Mouse (Mus musculus): ENCODE results near the gene Tat. TPM values are rescaled to one million over a fixed set of nuclear protein-coding genes. Genes with fewer than 3 reads are reported as not detected.
A peak's percentile ranks its signal among the peaks of the same experiment; 100 is the strongest.

Gene Tat
- total and polyA plus RNA-seq, 3 experiments, result not detected

DNA sequence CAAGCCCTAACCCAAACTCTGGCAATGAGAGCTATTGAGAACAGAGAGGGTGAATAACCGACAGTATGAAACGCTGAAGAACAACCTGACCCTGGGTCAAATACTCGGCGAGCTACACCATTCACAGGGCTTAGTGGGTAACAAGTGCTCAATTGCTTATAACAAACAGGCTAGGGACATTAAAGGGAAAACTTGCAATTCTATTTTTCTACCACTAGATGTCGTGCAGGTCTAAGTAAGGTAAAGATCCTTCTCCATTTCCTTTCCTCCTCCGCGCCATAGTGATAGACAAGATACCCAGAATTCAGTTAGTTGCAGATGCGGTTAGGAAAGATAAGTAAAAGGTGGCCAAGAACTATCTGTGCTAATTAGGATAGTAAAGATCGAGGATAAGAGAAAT, 19.9 kb upstream of the Tat start:
- Histone ChIP-seq H3K4me3 (ENCODE audit: control insufficient read depth in 1 of 2, insufficient read depth in 1 of 2, low read depth in 2 of 2, low read length in 2 of 2) (no peak overlapping the region), H3K9ac (ENCODE audit: control insufficient read depth, low read depth, low read length, poor library complexity, severe bottlenecking) (no peak overlapping the region), H3K4me1 (ENCODE audit: control insufficient read depth in 1 of 2, insufficient read depth in 2 of 2, low read length in 2 of 2) (no peaks in the 10 kb centered on the region), H3K79me2 (ENCODE audit: control insufficient read depth, insufficient read depth, low read length, poor library complexity) (no peaks in the 10 kb centered on the region), H3K9me3 (replicated peaks; ENCODE audit: insufficient read depth, low read length) (no peaks in the 10 kb centered on the region), H3K36me3 (ENCODE audit: control insufficient read depth in 1 of 2, insufficient read depth in 2 of 2, low read length in 2 of 2) (no peaks in the 10 kb centered on the region), H3K27ac (ENCODE audit: control insufficient read depth, low read depth, low read length) (no peak overlapping the region), H3K27me3 (ENCODE audit: control insufficient read depth in 1 of 2, insufficient read depth in 2 of 2, low read length in 2 of 2) (no peaks in the 10 kb centered on the region)
- DNase-seq (ENCODE audit: low read depth, low spot score), result peak; percentile 74
- no peak for TF ChIP-seq SIN3A (IDR thresholded peaks at IDR 0.05; ENCODE audit: low read length)
- TF ChIP-seq KAT2A (conservative IDR thresholded peaks at IDR 0.05; ENCODE audit: low read depth, low read length), result no peak
- TF ChIP-seq POLR2AphosphoS5 (IDR thresholded peaks at IDR 0.05; ENCODE audit: borderline replicate concordance, low read depth, low read length), result no peak
- no peak for TF ChIP-seq ZMIZ1 (IDR thresholded peaks at IDR 0.05; ENCODE audit: low read depth, low read length)
- TF ChIP-seq MYC (IDR thresholded peaks at IDR 0.05; ENCODE audit: low read depth, low read length), result no peak
- TF ChIP-seq MYB (IDR thresholded peaks at IDR 0.05; ENCODE audit: low read depth, low read length), result no peak
- TF ChIP-seq POLR2A (IDR thresholded peaks at IDR 0.05; ENCODE audit: control insufficient read depth in 1 of 2, insufficient read depth in 1 of 2, low read depth in 1 of 2, low read length in 2 of 2, poor library complexity in 1 of 2), result no peak
- 0 out of 2 replicates have a peak, but pooled peaks have one; percentile 34 for TF ChIP-seq RCOR1 (IDR thresholded peaks at IDR 0.05; ENCODE audit: low read depth, low read length)
- TF ChIP-seq MAX (IDR thresholded peaks at IDR 0.05; ENCODE audit: low read length), result no peak
- no peak for TF ChIP-seq MXI1 (IDR thresholded peaks at IDR 0.05; ENCODE audit: low read depth, low read length)
- no peak for TF ChIP-seq USF1 (IDR thresholded peaks at IDR 0.05; ENCODE audit: low read depth, low read length)
- TF ChIP-seq NELFE (IDR thresholded peaks at IDR 0.05; ENCODE audit: low read depth, low read length), result no peak
- TF ChIP-seq SMC3 (IDR thresholded peaks at IDR 0.05; ENCODE audit: low read depth, low read length), result peak; percentile 69
- peak; percentile 36; the same call in 1 of the 2 replicates for TF ChIP-seq GATA1 (IDR thresholded peaks at IDR 0.05; ENCODE audit: low read depth, low read length)
- TF ChIP-seq EP300 (IDR thresholded peaks at IDR 0.05; ENCODE audit: low read depth in 1 of 2, low read length in 2 of 2), result no peak
- TF ChIP-seq POLR2AphosphoS2 (IDR thresholded peaks at IDR 0.05; ENCODE audit: low read length), result no peak
- no peak for TF ChIP-seq TAL1 (IDR thresholded peaks at IDR 0.05; ENCODE audit: low read length)
- peak; percentile 39 to 95 (median 81) for TF ChIP-seq CTCF (IDR thresholded peaks at IDR 0.05 in 2 of 3, conservative IDR thresholded peaks at IDR 0.05 in 1 of 3; ENCODE audit: control insufficient read depth in 1 of 3, insufficient read depth in 1 of 3, low read depth in 2 of 3, low read length in 3 of 3, poor library complexity in 1 of 3, severe bottlenecking in 1 of 3)
- no peak for TF ChIP-seq BHLHE40 (IDR thresholded peaks at IDR 0.05; ENCODE audit: borderline replicate concordance, low read depth, low read length)
- peak; percentile 80 for TF ChIP-seq RAD21 (IDR thresholded peaks at IDR 0.05; ENCODE audit: low read depth, low read length)
- peak; percentile 52 for TF ChIP-seq ZC3H11A (IDR thresholded peaks at IDR 0.05; ENCODE audit: low read depth, low read length)
- TF ChIP-seq CHD2 (IDR thresholded peaks at IDR 0.05; ENCODE audit: low read length), result no peak
- TF ChIP-seq MEF2A (IDR thresholded peaks at IDR 0.05; ENCODE audit: extremely low read depth, insufficient replicate concordance, low read depth, low read length, poor library complexity, severe bottlenecking), result no peak

DNA sequence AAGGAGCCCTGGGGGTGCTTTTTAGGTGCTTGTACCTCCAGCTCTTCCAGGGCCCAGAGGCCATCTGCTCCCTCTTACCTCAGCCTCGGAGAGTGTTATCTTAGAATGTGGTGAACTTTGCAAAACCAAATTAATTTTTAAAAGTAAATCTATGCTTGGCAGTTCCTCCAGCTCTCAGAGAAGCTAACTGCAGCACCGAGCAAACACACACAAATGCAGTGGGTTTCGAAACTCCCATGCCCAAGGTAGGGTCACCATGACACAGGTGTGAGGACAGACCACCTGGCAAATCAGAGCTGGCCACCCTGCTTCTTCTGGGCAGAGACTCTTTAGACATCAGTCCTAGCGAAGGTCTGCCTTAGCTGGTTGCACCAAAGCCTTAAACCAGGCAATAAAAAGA, 17.3 kb upstream of the Tat start:
- no peak overlapping the region for H3K9ac ChIP-seq (ENCODE audit: control insufficient read depth, low read depth, low read length, poor library complexity, severe bottlenecking)
- no peaks in the 10 kb centered on the region for H3K27me3 ChIP-seq (ENCODE audit: control insufficient read depth in 1 of 2, insufficient read depth in 2 of 2, low read length in 2 of 2)
- H3K4me1 ChIP-seq (ENCODE audit: control insufficient read depth in 1 of 2, insufficient read depth in 2 of 2, low read length in 2 of 2), result no peaks in the 10 kb centered on the region
- H3K36me3 ChIP-seq (ENCODE audit: control insufficient read depth in 1 of 2, insufficient read depth in 2 of 2, low read length in 2 of 2), result no peaks in the 10 kb centered on the region
- DNase-seq (ENCODE audit: low read depth, low spot score), result no peak
- H3K27ac ChIP-seq (ENCODE audit: control insufficient read depth, low read depth, low read length), result no peak overlapping the region
- H3K9me3 ChIP-seq (replicated peaks; ENCODE audit: insufficient read depth, low read length), result no peaks in the 10 kb centered on the region
- H3K4me3 ChIP-seq (ENCODE audit: control insufficient read depth in 1 of 2, insufficient read depth in 1 of 2, low read depth in 2 of 2, low read length in 2 of 2), result no peak overlapping the region
- TF ChIP-seq ETS1 (IDR thresholded peaks at IDR 0.05; ENCODE audit: low read depth, low read length), result no peak
- TF ChIP-seq TCF12 (IDR thresholded peaks at IDR 0.05; ENCODE audit: low read depth, low read length), result no peak
- TF ChIP-seq TBP (IDR thresholded peaks at IDR 0.05; ENCODE audit: low read depth, low read length), result no peak
- no peak for TF ChIP-seq MAZ (IDR thresholded peaks at IDR 0.05; ENCODE audit: low read depth, low read length)
- no peak for TF ChIP-seq JUND (IDR thresholded peaks at IDR 0.05; ENCODE audit: low read depth, low read length)
- no peak for TF ChIP-seq POLR2A (IDR thresholded peaks at IDR 0.05; ENCODE audit: control insufficient read depth in 1 of 2, insufficient read depth in 1 of 2, low read depth in 1 of 2, low read length in 2 of 2, poor library complexity in 1 of 2)
- TF ChIP-seq ZKSCAN1 (IDR thresholded peaks at IDR 0.05; ENCODE audit: low read depth, low read length), result no peak
- TF ChIP-seq CHD2 (IDR thresholded peaks at IDR 0.05; ENCODE audit: low read length), result no peak
- TF ChIP-seq MXI1 (IDR thresholded peaks at IDR 0.05; ENCODE audit: low read depth, low read length), result no peak
- no peak for TF ChIP-seq GATA1 (IDR thresholded peaks at IDR 0.05; ENCODE audit: low read depth, low read length)
- no peak for TF ChIP-seq USF1 (IDR thresholded peaks at IDR 0.05; ENCODE audit: low read depth, low read length)
- TF ChIP-seq POLR2AphosphoS5 (IDR thresholded peaks at IDR 0.05; ENCODE audit: borderline replicate concordance, low read depth, low read length), result no peak
- no peaks in the 10 kb centered on the region for H3K79me2 ChIP-seq (ENCODE audit: control insufficient read depth, insufficient read depth, low read length, poor library complexity)
